Mouse (Mus musculus): ENCODE results near the gene Ugt1a9. TPM values are rescaled to one million over a fixed set of nuclear protein-coding genes. Genes with fewer than 3 reads are reported as not detected.

Gene Ugt1a9
- polyA plus RNA-seq, 1 experiment from 2014 or later, result not detected

DNA sequence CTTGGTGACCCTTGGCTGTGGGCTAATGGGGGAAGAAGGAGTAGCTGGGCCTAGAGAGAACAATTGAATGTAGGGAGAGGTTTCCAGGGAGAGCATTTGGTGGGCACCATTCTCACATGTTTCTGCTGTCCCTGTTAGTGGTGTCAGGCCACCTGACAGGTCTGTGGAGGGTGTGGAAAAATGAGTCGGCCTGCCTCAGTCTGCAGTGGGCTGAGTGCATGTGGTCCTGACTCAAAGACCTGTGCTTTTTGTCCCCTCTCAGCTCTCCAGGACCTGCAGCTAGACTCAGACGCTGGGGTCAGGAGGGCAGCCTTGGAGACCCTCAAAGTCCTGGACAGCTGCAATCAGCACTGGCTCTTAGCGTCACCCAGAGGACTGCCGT, 189.0 kb downstream of the Ugt1a9 start:
- no peak for ATAC-seq (ENCODE audit: insufficient number of reproducible peaks, low FRiP score, low TSS enrichment, low read depth)
- Histone ChIP-seq H3K27ac (replicated peaks; ENCODE audit: low read depth, low read length) (no peak overlapping the region), H3K4me2 (ENCODE audit: low read depth, severe bottlenecking) (no peak overlapping the region), H3K4me3 (ENCODE audit: low read depth, low read length) (no peak overlapping the region), H3K9ac (ENCODE audit: low read length) (no peak overlapping the region), H3K27me3 (ENCODE audit: control insufficient read depth, insufficient read depth, low read length) (no peaks in the 10 kb centered on the region), H3K36me3 (ENCODE audit: control insufficient read depth, insufficient read depth, low read length) (peaks cover 38% of the 10 kb centered on the region), H3K9me3 (ENCODE audit: control insufficient read depth, low read length) (peaks cover 69% of the 10 kb centered on the region), H3K4me1 (ENCODE audit: control insufficient read depth, insufficient read depth, low read length) (no peaks in the 10 kb centered on the region)
- DNase-seq (ENCODE audit: low spot score), result no peak
- WGBS, result 81% methylated on average over 4 of the region's 4 CpGs

DNA sequence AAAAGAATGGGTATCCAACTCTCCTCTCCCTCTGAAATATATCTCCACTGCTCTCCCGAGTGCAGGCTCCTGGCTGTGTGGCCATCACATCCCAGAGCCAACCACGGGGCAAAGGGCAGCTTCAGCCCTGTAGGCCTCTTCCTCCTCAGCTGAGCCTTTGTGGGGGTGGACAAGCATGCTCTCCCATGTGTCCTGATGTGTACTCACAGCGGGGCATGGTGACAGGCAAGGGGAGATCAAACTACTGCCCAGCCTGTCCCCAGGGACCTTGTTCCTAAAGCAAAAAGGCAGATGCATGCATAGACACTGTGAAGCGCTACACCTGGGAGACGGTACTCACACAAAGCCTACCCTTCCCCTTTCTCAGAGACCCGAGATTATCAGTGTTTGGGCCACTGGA, 189.5 kb downstream of the Ugt1a9 start:
- Histone ChIP-seq H3K4me1 (ENCODE audit: control insufficient read depth, insufficient read depth, low read length) (no peaks in the 10 kb centered on the region), H3K27me3 (ENCODE audit: control insufficient read depth, insufficient read depth, low read length) (no peaks in the 10 kb centered on the region), H3K4me3 (ENCODE audit: low read depth, low read length) (no peak overlapping the region), H3K36me3 (ENCODE audit: control insufficient read depth, insufficient read depth, low read length) (peaks cover 42% of the 10 kb centered on the region), H3K9me3 (ENCODE audit: control insufficient read depth, low read length) (peaks cover 68% of the 10 kb centered on the region), H3K27ac (replicated peaks; ENCODE audit: low read depth, low read length) (no peak overlapping the region), H3K9ac (ENCODE audit: low read length) (no peak overlapping the region), H3K4me2 (ENCODE audit: low read depth, severe bottlenecking) (no peak overlapping the region)
- ATAC-seq (ENCODE audit: insufficient number of reproducible peaks, low FRiP score, low TSS enrichment, low read depth) (no peak), DNase-seq (ENCODE audit: low spot score) (no peak)
- 86% methylated on average over 6 of the region's 6 CpGs for WGBS

DNA sequence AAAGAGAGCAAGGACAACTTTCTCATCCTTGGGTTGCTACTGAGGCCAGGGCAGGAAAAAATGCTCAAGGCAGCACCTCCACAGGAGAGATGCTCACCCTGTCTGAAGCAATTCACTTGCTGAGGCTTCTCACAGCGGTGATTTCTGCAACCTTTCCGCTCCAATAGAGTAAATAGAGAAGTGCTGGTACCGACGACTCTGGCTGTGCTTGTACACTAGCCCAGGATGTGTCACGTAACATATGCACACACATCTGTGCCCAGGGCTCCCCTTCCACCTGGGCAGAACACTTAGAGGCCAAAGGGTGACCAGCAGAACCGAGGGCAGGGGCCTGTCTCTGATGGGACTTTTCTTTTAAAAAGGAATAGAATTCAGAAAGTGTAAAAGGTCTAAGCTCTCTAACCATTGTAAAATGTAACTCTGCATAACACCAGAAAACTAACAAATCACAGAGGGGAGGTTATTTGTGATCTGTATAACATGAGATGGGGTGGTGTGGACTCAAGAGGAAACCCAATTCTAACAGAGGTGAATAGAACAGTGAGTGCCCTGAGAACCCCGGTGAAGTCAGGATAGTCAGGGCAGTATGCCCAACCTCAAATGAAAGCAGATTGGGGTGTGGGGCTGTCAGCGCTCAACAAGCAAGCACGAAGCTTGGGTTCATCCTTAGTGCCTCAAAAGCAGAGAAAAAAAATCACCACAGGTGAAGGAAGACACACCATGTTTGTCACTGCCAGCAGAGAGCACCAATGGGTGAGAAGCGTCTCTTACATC, 190.2 kb downstream of the Ugt1a9 start:
- Histone ChIP-seq H3K9ac (ENCODE audit: low read length) (no peak overlapping the region), H3K27me3 (ENCODE audit: control insufficient read depth, insufficient read depth, low read length) (no peaks in the 10 kb centered on the region), H3K27ac (replicated peaks; ENCODE audit: low read depth, low read length) (no peak overlapping the region), H3K4me3 (ENCODE audit: low read depth, low read length) (no peak overlapping the region), H3K4me2 (ENCODE audit: low read depth, severe bottlenecking) (no peak overlapping the region), H3K9me3 (ENCODE audit: control insufficient read depth, low read length) (peaks cover 62% of the 10 kb centered on the region), H3K4me1 (ENCODE audit: control insufficient read depth, insufficient read depth, low read length) (no peaks in the 10 kb centered on the region), H3K36me3 (ENCODE audit: control insufficient read depth, insufficient read depth, low read length) (peaks cover 49% of the 10 kb centered on the region)
- no peak for ATAC-seq (ENCODE audit: insufficient number of reproducible peaks, low FRiP score, low TSS enrichment, low read depth)
- no peak for DNase-seq (ENCODE audit: low spot score)
- WGBS, result 84% methylated on average over 10 of the region's 10 CpGs

DNA sequence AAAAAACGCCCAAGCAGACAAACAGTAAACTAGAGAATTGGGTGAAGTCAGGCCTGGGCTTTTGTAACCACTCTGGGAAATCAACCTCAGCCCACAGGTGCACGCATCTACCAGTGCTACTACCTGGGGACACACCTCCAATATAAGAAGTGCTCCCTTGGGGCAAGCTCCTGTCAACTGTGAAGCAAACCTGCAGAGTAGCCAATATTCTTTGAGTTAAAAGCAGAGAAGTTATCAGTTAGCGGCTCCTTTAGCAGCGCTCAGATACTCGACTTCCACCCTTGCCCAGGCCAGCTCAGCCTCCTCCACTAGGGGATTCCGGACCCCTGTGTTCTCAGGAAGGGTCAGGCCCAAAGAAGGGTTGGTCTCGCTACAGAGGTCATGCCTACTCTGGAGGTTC, 191.1 kb downstream of the Ugt1a9 start:
- Histone ChIP-seq H3K27ac (replicated peaks; ENCODE audit: low read depth, low read length) (no peak overlapping the region), H3K4me1 (ENCODE audit: control insufficient read depth, insufficient read depth, low read length) (no peaks in the 10 kb centered on the region), H3K36me3 (ENCODE audit: control insufficient read depth, insufficient read depth, low read length) (peaks cover 58% of the 10 kb centered on the region), H3K9me3 (ENCODE audit: control insufficient read depth, low read length) (peaks cover 57% of the 10 kb centered on the region), H3K4me2 (ENCODE audit: low read depth, severe bottlenecking) (no peak overlapping the region), H3K4me3 (ENCODE audit: low read depth, low read length) (no peak overlapping the region), H3K27me3 (ENCODE audit: control insufficient read depth, insufficient read depth, low read length) (no peaks in the 10 kb centered on the region), H3K9ac (ENCODE audit: low read length) (no peak overlapping the region)
- peak; percentile 4; the same call in 1 of the 2 replicates for ATAC-seq (ENCODE audit: insufficient number of reproducible peaks, low FRiP score, low TSS enrichment, low read depth)
- 86% methylated on average over 7 of the region's 7 CpGs for WGBS
- DNase-seq (ENCODE audit: low spot score), result no peak

DNA sequence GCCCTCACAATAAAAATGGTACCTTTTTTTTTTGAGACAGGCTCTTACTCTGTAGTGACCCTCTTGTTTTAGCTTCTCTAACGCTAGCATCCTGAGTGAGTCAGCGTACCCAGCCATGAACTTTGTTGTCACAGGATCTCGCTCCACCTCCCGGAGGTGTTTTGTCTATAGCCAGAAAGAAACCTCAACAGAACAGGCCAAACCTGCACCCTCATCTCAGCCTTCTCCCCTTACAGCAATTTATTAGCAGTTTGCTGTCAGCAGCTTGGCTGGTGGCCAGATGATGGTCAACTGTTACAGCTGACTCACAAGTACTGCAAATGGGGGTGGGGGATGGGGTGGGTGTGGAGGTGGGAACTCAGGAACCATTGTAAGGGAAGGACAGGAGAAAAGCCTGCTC, 191.7 kb downstream of the Ugt1a9 start:
- no peak overlapping the region for H3K4me3 ChIP-seq (ENCODE audit: low read depth, low read length)
- H3K36me3 ChIP-seq (ENCODE audit: control insufficient read depth, insufficient read depth, low read length), result peaks cover 64% of the 10 kb centered on the region
- no peak overlapping the region for H3K9ac ChIP-seq (ENCODE audit: low read length)
- DNase-seq (ENCODE audit: low spot score) (no peak), ATAC-seq (ENCODE audit: insufficient number of reproducible peaks, low FRiP score, low TSS enrichment, low read depth) (no peak)
- no peaks in the 10 kb centered on the region for H3K4me1 ChIP-seq (ENCODE audit: control insufficient read depth, insufficient read depth, low read length)
- no peak overlapping the region for H3K27ac ChIP-seq (replicated peaks; ENCODE audit: low read depth, low read length)
- H3K4me2 ChIP-seq (ENCODE audit: low read depth, severe bottlenecking), result no peak overlapping the region
- H3K27me3 ChIP-seq (ENCODE audit: control insufficient read depth, insufficient read depth, low read length), result no peaks in the 10 kb centered on the region
- 88% methylated on average over 4 of the region's 4 CpGs for WGBS
- peaks cover 53% of the 10 kb centered on the region for H3K9me3 ChIP-seq (ENCODE audit: control insufficient read depth, low read length)

DNA sequence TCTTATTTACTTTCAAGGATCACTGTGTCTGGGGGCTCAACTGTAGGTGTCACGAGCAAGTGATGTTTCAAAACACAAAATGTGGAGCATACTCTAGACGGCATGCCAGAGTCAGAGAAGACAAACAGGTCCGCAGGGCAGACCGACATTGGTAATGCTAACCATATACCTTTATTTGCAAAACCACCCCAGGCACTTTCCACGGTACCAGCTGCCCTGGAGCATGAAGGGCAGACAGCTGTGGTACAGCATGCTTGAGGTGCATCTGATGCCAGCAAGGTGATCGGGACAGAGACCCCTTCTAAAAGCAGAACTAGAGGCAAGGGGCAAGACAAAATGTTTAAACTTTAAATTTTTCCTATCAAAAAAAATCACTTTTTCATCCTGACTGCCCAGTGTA, 192.4 kb downstream of the Ugt1a9 start:
- DNase-seq (ENCODE audit: low spot score), result no peak
- no peak overlapping the region for H3K9ac ChIP-seq (ENCODE audit: low read length)
- H3K9me3 ChIP-seq (ENCODE audit: control insufficient read depth, low read length), result peaks cover 48% of the 10 kb centered on the region
- peaks cover 71% of the 10 kb centered on the region for H3K36me3 ChIP-seq (ENCODE audit: control insufficient read depth, insufficient read depth, low read length)
- WGBS, result 77% methylated on average over 6 of the region's 6 CpGs
- ATAC-seq (ENCODE audit: insufficient number of reproducible peaks, low FRiP score, low TSS enrichment, low read depth), result no peak
- no peak overlapping the region for H3K27ac ChIP-seq (replicated peaks; ENCODE audit: low read depth, low read length)
- H3K4me2 ChIP-seq (ENCODE audit: low read depth, severe bottlenecking), result no peak overlapping the region
- no peaks in the 10 kb centered on the region for H3K4me1 ChIP-seq (ENCODE audit: control insufficient read depth, insufficient read depth, low read length)
- H3K4me3 ChIP-seq (ENCODE audit: low read depth, low read length), result no peak overlapping the region
- H3K27me3 ChIP-seq (ENCODE audit: control insufficient read depth, insufficient read depth, low read length), result no peaks in the 10 kb centered on the region

DNA sequence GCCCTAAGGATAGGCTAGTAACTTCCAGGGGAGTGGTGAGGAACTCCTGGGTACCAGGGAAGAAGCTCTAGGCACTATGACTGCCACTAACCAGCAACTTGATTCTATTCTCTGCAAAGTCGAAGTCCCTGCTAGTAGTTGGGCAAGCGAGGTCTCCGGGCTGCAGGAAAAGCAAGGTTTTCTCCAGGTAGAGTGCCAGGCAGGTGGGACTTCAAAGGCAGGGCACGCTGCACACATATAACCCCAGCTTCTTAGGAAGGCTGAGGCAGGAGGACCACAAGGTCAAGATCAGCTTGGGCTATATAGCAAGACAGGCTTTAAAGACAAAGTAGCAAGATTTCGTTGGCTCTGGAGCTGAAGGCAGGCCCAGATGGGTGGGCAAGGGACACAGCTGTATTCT, 193.2 kb downstream of the Ugt1a9 start:
- no peak overlapping the region for H3K9ac ChIP-seq (ENCODE audit: low read length)

DNA sequence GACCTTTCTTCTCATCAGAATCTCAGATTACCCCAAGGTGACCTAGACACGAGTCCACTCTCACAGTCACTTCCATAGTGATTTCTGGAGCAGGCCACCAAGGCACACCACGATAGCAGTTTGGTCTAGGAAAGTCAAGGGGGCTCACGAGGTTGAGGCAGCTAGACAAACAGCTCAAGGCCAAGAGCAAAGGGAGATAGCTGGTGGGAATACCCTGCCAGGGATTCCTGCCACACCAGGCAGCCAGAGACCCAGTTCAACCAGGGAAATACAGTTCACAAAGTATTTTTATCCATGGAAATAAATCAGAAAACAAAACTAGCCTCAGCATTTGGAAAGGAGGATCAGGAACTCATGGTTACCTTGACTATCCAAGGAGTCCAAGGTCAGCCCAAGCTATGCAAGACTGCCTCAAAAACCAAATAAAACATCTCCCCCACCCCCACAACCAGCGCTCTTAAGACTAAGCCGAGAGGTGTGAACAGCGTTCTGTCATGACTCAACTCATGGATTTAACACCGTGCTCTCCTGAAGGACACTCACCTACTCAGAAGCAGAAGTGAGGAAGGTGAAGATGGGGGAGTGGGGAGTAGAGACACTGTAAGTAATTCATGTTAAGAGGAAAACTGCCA, 193.8 kb downstream of the Ugt1a9 start:
- H3K36me3 ChIP-seq (ENCODE audit: control insufficient read depth, insufficient read depth, low read length), result peaks cover 85% of the 10 kb centered on the region
- WGBS, result 88% methylated on average over 7 of the region's 7 CpGs
- peaks cover 44% of the 10 kb centered on the region for H3K9me3 ChIP-seq (ENCODE audit: control insufficient read depth, low read length)
- H3K27ac ChIP-seq (replicated peaks; ENCODE audit: low read depth, low read length), result no peak overlapping the region
- no peak for ATAC-seq (ENCODE audit: insufficient number of reproducible peaks, low FRiP score, low TSS enrichment, low read depth)
- no peak for DNase-seq (ENCODE audit: low spot score)
- no peak overlapping the region for H3K9ac ChIP-seq (ENCODE audit: low read length)
- no peaks in the 10 kb centered on the region for H3K27me3 ChIP-seq (ENCODE audit: control insufficient read depth, insufficient read depth, low read length)
- H3K4me3 ChIP-seq (ENCODE audit: low read depth, low read length), result no peak overlapping the region
- no peak overlapping the region for H3K4me2 ChIP-seq (ENCODE audit: low read depth, severe bottlenecking)
- no peaks in the 10 kb centered on the region for H3K4me1 ChIP-seq (ENCODE audit: control insufficient read depth, insufficient read depth, low read length)

More for the DNA sequence above, 193.2 kb downstream of the Ugt1a9 start:
- no peak for ATAC-seq (ENCODE audit: insufficient number of reproducible peaks, low FRiP score, low TSS enrichment, low read depth)
- H3K4me2 ChIP-seq (ENCODE audit: low read depth, severe bottlenecking), result no peak overlapping the region
- H3K36me3 ChIP-seq (ENCODE audit: control insufficient read depth, insufficient read depth, low read length), result peaks cover 79% of the 10 kb centered on the region
- H3K4me1 ChIP-seq (ENCODE audit: control insufficient read depth, insufficient read depth, low read length), result no peaks in the 10 kb centered on the region
- 92% methylated on average over 5 of the region's 5 CpGs for WGBS
- no peak overlapping the region for H3K27ac ChIP-seq (replicated peaks; ENCODE audit: low read depth, low read length)
- DNase-seq (ENCODE audit: low spot score), result no peak
- no peak overlapping the region for H3K4me3 ChIP-seq (ENCODE audit: low read depth, low read length)
- peaks cover 44% of the 10 kb centered on the region for H3K9me3 ChIP-seq (ENCODE audit: control insufficient read depth, low read length)
- no peaks in the 10 kb centered on the region for H3K27me3 ChIP-seq (ENCODE audit: control insufficient read depth, insufficient read depth, low read length)

Data from limb, embryonic 11.5 days (tissue).